Mouse (Mus musculus): ENCODE results near the gene Gm16503.
"Not testable (repeated sequence)": the region's sequence is repeated elsewhere in the genome, so short reads cannot be mapped to it uniquely, and the experiment has no call there.

Gene Gm16503

DNA sequence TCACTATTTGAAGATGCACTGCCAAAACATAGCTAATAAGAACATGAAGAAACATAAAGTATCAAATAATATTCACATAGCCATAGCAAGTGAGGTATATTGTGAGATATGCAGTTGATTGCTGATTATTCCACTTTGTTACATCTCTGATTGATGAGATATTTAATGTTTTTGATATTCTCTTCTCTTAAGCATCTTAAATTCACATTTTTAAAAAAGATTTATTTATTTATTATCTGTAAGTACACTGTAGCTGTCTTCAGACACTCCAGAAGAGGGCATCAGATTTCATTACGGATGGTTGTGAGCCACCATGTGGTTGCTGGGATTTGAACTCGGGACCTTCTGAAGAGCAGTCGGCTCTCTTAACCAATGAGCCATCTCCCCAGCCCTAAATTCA lies at the start of gene Gm16503:
Gm16503 (plus strand) TSS at position 301 of the 400 bp plus-strand sequence.
- not testable (repeated sequence) for DNase-seq (ENCODE audit: low spot score in 2 of 2)

DNA sequence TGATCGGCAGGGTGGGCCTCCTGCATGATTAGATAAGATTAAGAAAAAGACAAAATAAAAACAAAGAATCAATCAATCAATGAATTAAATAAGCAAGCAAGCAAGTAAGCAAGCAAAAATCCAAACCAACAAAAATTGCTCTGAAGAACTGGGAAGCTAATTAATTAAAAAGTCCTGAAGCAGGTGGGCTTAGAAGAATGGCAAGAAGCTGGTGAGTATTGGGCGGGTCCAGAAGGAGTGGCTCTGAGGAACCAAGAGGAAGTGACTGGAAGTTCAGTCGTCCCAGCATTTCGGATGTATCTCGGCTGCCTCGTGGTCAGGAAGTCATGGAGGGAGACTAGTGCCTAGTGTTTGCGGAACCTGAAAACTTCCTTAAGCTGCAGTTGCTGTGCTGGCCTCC lies 47.9 kb upstream of the Gm16503 start, which contains the start of gene Zfp982:
Zfp982 (plus strand) TSS at position 301 of the 400 bp plus-strand sequence.
- not testable (repeated sequence) for DNase-seq (ENCODE audit: low spot score in 2 of 2)

GRCm38 (mm10) chr4:147498772-147499613 lies 41.0 kb upstream of the Gm16503 start:
- not testable (repeated sequence) for DNase-seq (ENCODE audit: low spot score in 2 of 2)

- no peak for DNase-seq (ENCODE audit: low spot score in 2 of 2)
These were observed 30.8 kb upstream of the Gm16503 start for GRCm38 (mm10) chr4:147509174-147509573.

- no peak for DNase-seq (ENCODE audit: low spot score in 2 of 2)
These were observed 21.0 kb upstream of the Gm16503 start for GRCm38 (mm10) chr4:147518981-147519380.

GRCm38 (mm10) chr4:147520100-147520499 lies 19.9 kb upstream of the Gm16503 start:
- no peak for DNase-seq (ENCODE audit: low spot score in 2 of 2)

DNA sequence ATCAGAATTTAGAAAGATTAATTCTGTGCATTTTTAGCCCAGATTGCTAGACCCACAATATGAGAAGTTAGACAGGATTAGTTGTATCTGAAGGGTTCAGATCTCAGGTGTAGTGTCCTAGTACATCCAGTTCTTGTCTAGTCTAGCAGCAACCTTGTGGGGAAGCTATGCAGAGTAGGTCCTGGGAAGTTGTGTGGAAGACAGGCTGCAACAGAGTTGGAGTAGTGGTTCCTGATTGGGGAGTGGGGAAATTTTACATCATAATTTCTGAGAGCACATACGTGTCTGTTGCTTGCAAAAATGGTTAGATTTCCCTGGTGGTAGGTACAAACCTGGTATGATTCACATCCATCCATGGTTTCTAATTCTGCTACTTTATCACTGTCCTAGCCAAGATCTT lies 14.9 kb upstream of the Gm16503 start:
- no peak for DNase-seq (ENCODE audit: low spot score in 2 of 2)

- DNase-seq (ENCODE audit: low spot score in 2 of 2), result no peak
These were observed 9.7 kb upstream of the Gm16503 start for GRCm38 (mm10) chr4:147530366-147530765.

GRCm38 (mm10) chr4:147535916-147536315 lies 4.1 kb upstream of the Gm16503 start:
- DNase-seq (ENCODE audit: low spot score in 2 of 2), result not testable (repeated sequence)

DNA sequence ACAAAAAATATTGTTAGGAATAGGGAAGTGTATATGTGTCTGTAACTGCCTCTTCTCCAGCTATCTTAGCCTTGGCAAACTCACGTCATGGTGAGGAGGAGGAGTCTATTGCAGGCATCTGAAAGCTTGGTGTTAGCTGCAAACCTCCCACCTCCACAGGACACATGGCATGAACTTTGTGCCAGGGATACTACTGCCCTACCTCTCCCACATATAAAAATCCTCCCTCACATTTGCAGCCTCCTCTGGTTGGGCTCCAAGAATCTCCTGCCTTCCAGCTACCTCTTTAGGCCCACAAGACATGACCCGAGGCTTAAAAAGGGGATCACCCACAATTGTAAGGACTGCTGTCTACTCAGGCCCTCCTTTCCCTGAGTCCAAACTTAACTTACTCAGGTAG lies 2.3 kb upstream of the Gm16503 start:
- no peak for DNase-seq (ENCODE audit: low spot score in 2 of 2)

DNA sequence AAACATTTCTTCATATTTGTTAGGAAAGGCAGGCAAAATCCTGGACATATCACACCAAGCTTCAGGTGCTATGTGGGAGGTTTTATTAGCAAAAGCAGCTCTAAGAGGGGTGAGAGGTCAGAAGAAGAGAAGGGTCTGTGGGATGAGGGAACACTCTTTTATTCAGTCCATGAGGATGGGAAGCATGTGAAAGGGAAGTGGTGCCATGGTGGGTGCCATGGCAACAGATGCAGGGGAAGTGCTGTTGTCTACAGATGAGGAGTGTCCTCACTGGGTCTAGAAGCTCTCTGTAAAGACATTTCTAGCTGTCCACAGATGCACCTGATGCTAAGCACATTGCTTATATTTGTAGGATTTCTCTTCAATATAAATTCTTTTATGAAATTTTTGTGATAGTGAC lies 1.1 kb downstream of the Gm16503 start:
- no peak for DNase-seq (ENCODE audit: low spot score in 2 of 2)

GRCm38 (mm10) chr4:147553071-147553470 lies 13.1 kb downstream of the Gm16503 start, which contains the start of gene Zfp985:
TSS of gene Zfp985 (plus strand) at chr4:147553277.
- DNase-seq (ENCODE audit: low spot score in 2 of 2), result not testable (repeated sequence)

- not testable (repeated sequence) for DNase-seq (ENCODE audit: low spot score in 2 of 2)
These were observed 14.3 kb downstream of the Gm16503 start for GRCm38 (mm10) chr4:147554361-147554760.

DNA sequence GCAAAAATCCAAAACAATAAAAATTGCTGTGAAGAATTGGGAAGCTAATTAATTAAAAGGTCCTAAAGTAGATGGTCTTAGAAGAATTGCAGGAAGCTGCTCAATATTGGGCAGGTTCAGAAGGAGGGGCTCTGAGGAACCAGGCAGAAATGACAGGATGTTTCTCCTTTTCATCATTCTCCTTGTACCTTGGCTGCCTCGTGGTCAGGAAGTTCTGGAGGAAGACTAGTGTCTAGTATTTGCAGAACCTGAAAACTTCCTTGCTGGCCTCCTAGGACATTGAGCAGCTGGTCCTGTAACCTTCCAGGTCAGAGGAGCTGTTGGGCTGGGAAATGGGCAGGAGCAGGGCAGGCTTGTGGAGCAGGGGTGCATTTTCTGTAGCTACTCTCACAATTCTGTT lies 16.9 kb downstream of the Gm16503 start:
- not testable (repeated sequence) for DNase-seq (ENCODE audit: low spot score in 2 of 2)

DNA sequence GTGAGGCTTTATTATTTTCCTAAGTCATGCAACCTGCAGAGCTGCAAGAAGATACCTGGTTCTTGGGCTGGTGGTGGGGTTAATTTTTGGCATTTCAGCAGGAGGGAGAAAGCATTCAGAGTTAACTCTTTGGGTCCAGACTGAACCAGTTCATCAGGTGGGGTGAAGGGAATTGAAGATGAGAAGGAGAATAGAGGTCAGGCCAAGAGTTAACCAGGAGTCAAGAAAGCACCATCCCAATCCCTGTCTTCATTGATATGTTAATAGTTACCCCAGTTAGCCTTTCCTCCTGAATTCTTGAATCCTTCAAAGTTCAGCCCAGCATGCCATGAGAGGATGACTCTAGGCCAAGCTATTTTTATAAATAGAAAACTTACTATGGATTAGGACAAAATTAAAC lies 18.0 kb downstream of the Gm16503 start:
- not testable (repeated sequence) for DNase-seq (ENCODE audit: low spot score in 2 of 2)

DNA sequence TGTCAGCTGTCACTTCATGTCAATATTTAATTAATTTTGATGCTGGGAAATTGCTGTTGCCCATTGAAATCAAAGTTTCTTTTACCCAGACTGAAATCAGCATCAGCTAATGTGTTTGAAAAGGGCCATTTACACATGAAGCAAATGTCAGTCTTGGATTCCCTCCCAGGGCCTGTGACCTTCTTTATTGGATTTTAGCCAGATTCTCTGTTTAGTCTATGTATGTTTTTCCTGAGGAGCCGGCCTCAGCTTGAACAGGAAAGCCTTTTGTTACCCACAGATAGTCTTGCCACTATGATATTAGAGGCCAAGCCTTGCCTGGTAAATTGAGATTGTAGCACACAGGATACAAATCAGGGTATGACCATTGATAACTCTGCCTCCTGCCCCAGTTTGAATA lies 19.1 kb downstream of the Gm16503 start:
- DNase-seq (ENCODE audit: low spot score in 2 of 2), result not testable (repeated sequence)

- no peak for DNase-seq (ENCODE audit: low spot score in 2 of 2)
These were observed 25.6 kb downstream of the Gm16503 start for GRCm38 (mm10) chr4:147565426-147566220.

GRCm38 (mm10) chr4:147571156-147571555 lies 31.1 kb downstream of the Gm16503 start:
- DNase-seq (ENCODE audit: low spot score in 2 of 2), result not testable (repeated sequence)

DNA sequence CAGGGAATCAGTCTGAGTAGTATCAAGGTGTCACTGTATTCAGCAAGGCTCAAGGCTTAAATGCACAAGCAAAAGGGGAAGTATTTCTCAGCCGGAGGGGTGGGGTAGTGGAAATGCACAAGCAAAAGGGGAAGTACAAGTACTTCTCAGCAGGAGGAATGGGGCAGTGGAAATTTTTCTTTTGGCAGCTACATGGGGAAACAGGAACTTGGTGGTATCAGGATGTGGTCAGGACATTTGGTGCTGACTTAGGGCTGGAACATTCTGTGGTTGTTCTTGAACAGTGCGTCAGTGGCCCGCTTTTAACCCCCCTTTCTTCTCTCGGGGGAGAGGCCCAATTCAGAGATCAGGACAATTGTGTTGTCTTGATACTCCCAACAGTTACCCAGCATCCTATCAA lies 39.4 kb downstream of the Gm16503 start:
- not testable (repeated sequence) for DNase-seq (ENCODE audit: low spot score in 2 of 2)

DNA sequence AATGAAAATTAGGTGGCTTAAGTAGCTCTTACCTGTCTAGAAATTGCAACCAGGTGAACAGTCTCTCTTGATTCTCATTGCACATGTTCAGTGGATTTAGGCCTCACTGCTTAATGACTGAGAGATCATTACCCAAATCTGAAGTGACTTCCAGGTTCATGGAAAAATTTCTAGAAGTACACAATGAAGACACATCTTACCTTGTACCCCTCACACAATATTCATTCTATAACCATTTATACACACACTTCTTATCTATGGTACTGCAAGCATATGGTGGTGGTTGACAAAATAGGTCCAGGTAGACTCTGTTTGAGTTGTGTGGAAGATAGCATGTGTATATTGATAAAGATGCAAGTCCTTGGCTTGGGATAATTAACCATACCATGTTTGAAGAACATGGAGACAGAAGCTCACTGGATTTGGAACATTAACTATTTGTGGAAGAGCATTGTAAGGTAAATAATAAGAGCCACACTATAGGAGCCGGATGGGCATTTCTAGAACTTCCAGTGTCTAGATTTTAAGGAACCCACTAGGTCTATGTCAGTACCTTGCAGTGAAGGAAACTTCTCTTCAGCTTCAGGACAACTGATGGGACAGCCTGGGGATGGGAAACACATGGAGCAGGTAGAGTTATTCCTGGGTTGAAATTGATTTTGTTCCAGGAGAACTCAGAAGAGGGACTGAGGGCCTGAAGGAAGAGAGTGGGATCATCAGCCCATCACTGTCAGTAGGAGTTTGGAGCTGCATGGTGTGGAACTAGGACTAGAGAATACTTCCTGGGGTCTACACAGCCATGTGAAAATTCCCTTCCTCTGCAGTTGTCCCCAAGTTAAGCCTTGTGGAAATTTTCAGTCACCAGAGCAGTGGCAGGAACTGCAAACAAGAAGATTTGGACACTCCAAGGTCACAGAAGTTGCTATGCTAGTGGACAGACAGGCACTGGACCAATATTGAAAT lies 46.8 kb downstream of the Gm16503 start:
- no peak for DNase-seq (ENCODE audit: low spot score in 2 of 2)
